Mouse (Mus musculus): ENCODE data around the gene Cdhr4. TPM values are rescaled to one million over a fixed set of nuclear protein-coding genes. Genes with fewer than 3 reads are reported as not detected.

Cdhr4 gene
- total RNA-seq, 2 experiments from 2014 or later = 13.3 TPM; not detected in 1

- ATAC-seq (replicated peaks; ENCODE audit: low FRiP score, poor library complexity, severe bottlenecking) = peak; percentile 74
Observed at GRCm38 (mm10) chr9:107971690-107972541, 20.4 kb upstream of the Cdhr4 start.

DNA sequence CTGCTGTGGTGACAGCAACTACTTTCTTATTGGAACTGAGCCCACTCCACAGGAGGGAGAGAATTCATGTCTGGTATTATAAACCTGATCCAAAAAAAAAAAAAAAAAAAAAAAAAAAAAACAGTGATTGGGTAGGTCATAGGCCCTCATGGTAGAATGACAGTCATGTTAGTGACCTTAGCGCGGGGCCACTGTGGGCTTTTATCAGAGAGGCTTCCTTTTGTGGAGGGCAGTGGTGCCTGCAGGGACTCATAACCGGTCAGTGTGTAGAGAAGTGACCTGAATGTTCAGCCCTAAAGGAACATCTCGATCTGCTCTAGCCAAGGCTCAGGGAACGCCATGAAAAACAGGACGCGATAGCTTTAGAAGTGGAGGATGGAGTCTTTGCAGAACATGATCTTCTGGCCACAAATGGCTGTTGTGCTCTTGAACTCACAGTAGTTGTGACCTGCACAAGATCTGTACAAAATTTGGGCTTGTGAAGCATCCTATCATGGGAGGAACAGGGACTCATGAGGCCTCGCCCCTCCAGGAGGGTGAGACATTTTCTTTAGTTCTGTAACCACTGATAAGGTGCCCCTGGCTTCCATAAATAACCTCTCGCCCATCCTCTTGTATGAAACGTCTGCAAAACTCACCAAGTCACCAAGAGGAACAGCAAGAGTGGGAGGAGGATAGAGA is 17.7 kb upstream of the Cdhr4 start:
- peak; percentile 64 for ATAC-seq (replicated peaks; ENCODE audit: low FRiP score, poor library complexity, severe bottlenecking)

GRCm38 (mm10) chr9:107975399-107976386 is 16.6 kb upstream of the Cdhr4 start, which contains the start of gene Uba7:
Gene Uba7 (plus strand): TSS chr9:107975505.
- ATAC-seq (replicated peaks; ENCODE audit: low FRiP score, poor library complexity, severe bottlenecking) = peak; percentile 65

GRCm38 (mm10) chr9:107978815-107979214 is 13.5 kb upstream of the Cdhr4 start:
- ATAC-seq (replicated peaks; ENCODE audit: low FRiP score, poor library complexity, severe bottlenecking) = no peak

DNA sequence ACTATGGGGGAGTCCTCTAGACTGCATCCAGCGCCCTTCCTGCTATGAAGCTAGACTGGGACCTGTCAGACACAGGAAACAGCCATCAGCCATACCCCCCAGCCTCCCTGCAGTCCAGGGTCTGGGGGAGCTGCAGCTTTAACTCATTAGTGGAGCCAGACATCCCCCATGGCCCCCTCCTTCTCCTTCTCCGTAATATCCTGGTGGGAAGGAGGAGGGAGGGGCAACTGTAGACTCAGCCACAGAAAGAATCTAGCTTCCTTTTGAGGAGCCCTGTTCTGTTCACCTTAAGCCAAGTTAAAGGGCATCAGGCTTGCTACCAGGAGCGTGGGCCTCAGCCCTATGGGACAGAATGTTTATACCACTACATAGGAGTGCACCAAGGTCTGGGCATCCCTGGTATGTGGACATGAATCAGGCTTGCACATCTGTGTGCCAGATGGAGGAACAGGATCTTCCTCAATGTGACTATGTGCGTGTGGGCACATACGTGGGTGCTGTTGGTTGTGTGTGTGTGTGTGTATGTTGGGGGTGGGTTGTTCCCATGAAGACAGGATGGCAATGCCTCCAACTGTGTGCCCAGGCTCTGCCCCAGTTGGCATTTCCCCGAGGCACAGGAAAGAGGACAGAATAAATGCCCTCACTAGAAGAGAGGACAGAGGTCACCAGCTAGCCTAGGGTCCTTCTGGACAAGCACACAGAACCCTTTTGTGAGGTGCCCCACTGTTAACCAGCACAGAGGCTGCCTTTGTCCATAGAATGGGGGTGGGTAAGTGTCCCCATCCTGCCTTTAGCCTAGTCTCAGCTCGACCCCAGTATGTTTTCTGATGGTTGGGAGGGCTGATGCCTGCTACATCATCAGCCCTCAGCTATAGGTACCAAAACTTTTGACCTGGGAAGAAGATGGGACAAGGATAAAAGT is 10.4 kb upstream of the Cdhr4 start:
- ATAC-seq (replicated peaks; ENCODE audit: low FRiP score, poor library complexity, severe bottlenecking) = no peak

GRCm38 (mm10) chr9:107982681-107983346 is 9.5 kb upstream of the Cdhr4 start, which contains the start of gene Gm20661:
Gene Gm20661 (plus strand): TSS chr9:107983058.
- peak; percentile 56 for ATAC-seq (replicated peaks; ENCODE audit: low FRiP score, poor library complexity, severe bottlenecking)

GRCm38 (mm10) chr9:107983421-107983890 is 8.8 kb upstream of the Cdhr4 start:
- ATAC-seq (replicated peaks; ENCODE audit: low FRiP score, poor library complexity, severe bottlenecking) = no peak

- no peak for ATAC-seq (replicated peaks; ENCODE audit: low FRiP score, poor library complexity, severe bottlenecking)
Observed at GRCm38 (mm10) chr9:107984052-107984753, 8.1 kb upstream of the Cdhr4 start.

DNA sequence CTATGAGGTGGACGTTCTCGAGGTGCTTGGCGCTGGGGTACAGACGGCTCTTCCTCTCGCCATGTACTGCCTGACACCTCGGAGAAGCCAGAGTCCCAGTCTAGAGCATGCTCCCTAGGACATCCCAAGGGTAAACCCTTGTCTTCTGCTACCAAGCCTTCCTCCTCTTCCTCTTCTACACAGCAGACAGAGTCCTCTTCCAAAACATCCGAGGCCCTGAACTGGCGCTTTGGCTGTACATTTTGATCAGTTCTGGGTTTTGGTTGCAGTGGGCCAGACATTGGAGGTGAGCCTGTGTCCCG is 7.6 kb upstream of the Cdhr4 start:
- ATAC-seq (replicated peaks; ENCODE audit: low FRiP score, poor library complexity, severe bottlenecking) = 0 out of 2 replicates have a peak, but pooled peaks have one; percentile 2

GRCm38 (mm10) chr9:107985131-107986119 is 6.9 kb upstream of the Cdhr4 start, which contains the start of gene Inka1:
Gene Inka1 (minus strand): TSS chr9:107985879.
- ATAC-seq (replicated peaks; ENCODE audit: low FRiP score, poor library complexity, severe bottlenecking) = peak; percentile 74

GRCm38 (mm10) chr9:107986376-107986775 is 5.9 kb upstream of the Cdhr4 start:
- peak; percentile 39 for ATAC-seq (replicated peaks; ENCODE audit: low FRiP score, poor library complexity, severe bottlenecking)

DNA sequence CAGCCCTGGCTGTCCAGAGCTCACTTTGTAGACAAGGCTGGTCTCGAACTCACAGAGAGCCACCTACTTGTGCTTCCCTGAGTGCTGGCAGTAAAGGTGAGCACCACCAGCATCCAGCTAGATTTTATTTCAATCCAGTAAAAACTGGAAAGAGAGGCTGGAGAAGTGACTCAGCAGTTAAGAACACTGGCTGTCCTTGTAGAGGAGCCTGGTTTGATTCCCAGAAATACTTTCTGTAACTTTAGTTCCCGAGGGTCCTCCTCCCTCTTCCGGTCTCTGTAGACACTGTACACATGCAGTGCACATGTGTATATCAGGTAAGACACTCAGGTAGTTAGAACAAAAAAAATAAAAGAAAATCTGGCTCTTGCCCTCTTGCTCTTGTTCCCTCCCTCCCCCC is 4.3 kb upstream of the Cdhr4 start:
- no peak for ATAC-seq (replicated peaks; ENCODE audit: low FRiP score, poor library complexity, severe bottlenecking)

GRCm38 (mm10) chr9:107993013-107993412 is 716 bp downstream of the Cdhr4 start:
- ATAC-seq (replicated peaks; ENCODE audit: low FRiP score, poor library complexity, severe bottlenecking) = no peak

- no peak for ATAC-seq (replicated peaks; ENCODE audit: low FRiP score, poor library complexity, severe bottlenecking)
Observed at GRCm38 (mm10) chr9:107994464-107994863, 2.2 kb downstream of the Cdhr4 start.

DNA sequence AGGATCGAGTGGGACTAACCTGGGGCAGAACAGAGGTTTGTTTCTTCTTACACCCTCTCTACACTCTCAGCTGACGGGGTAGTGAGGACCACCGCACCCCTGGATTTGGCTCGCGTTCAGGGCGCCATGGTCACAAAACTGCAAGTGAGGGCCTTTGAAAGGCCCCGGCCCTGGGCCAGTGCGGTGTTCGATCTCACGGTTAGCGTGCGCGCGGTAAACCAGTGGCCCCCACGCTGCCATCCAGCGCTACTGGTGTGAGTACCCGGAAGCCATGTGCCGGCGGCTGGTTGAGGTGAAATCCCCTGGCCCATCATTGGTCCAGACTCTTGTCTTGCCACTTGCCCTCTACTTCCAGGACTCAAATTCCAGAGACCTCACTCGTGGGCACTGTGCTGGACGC is 3.2 kb downstream of the Cdhr4 start:
- ATAC-seq (replicated peaks; ENCODE audit: low FRiP score, poor library complexity, severe bottlenecking) = no peak

GRCm38 (mm10) chr9:107996049-107996448 is 3.8 kb downstream of the Cdhr4 start, which contains the start of gene Gm20662:
Gene Gm20662 (plus strand): TSS chr9:107996349.
- no peak for ATAC-seq (replicated peaks; ENCODE audit: low FRiP score, poor library complexity, severe bottlenecking)

All from erythroid progenitor cell, adult 5-6 weeks (primary cell).